Mouse (Mus musculus) CH12.LX (cell line): ENCODE measurements at regions not wholly inside any gene's neighbourhood (a gene's known extent, or its start where the extent isn't known, plus 50 kb on each side); places are given as distances from the start of the nearest gene placed in this dataset.

ENCODE experiments used
- DNase-seq: peaks from one replicate; pipeline ENCODE4 v3.0.0-alpha.2; 2013; ENCODE audit errors: extremely low read depth
- H3K27ac ChIP-seq: 2 replicates; pipeline ENCODE4 v1.5.1; 2012; ENCODE audit warnings: low read depth, mild to moderate bottlenecking, control low read depth, moderate library complexity; ENCODE audit not compliant: insufficient read depth
- H3K27me3 ChIP-seq: replicated peaks from 2 replicates; pipeline ENCODE3; 2012; ENCODE audit warnings: inconsistent platforms
- H3K36me3 ChIP-seq, 2 experiments: replicated peaks in 1 of 2; 2 replicates each; pipeline versions ENCODE3 to v1.6.1; 2012; ENCODE audit warnings: inconsistent platforms in 1 of 2, low read length in 1 of 2, mild to moderate bottlenecking in 1 of 2, mixed read lengths in 1 of 2, moderate library complexity in 1 of 2; ENCODE audit not compliant: control insufficient read depth in 1 of 2, insufficient read depth in 1 of 2
- H3K4me1 ChIP-seq, 2 experiments: 2 replicates each; pipeline ENCODE4 v1.6.1; 2012; ENCODE audit warnings: inconsistent platforms in 1 of 2, moderate library complexity in 1 of 2; ENCODE audit not compliant: insufficient read depth in 2 of 2, control insufficient read depth in 1 of 2
- H3K4me2 ChIP-seq: 2 replicates; pipeline ENCODE4 v1.6.1; 2012; ENCODE audit warnings: low read depth, mild to moderate bottlenecking, control low read depth; ENCODE audit not compliant: poor library complexity, insufficient read depth, severe bottlenecking
- H3K4me3 ChIP-seq, 3 experiments: fragments of 150-350 bp in 1 of 3; sonication (generic) in 1 of 3; replicated peaks in 1 of 3; 2 replicates each; pipeline versions ENCODE3 to v1.5.1; 2011 to 2012; ENCODE audit warnings: low read depth in 2 of 3, low read length in 2 of 3, mild to moderate bottlenecking in 2 of 3, moderate library complexity in 2 of 3, control low read depth in 1 of 3, improper control_type of control experiment in 1 of 3, inconsistent platforms in 1 of 3, mixed read lengths in 1 of 3; ENCODE audit not compliant: poor library complexity in 1 of 3
- H3K79me2 ChIP-seq: replicated peaks from 2 replicates; pipeline ENCODE4 v1.6.1; 2012; ENCODE audit warnings: mild to moderate bottlenecking, moderate library complexity; ENCODE audit not compliant: control insufficient read depth, poor library complexity, insufficient read depth, severe bottlenecking; ENCODE audit errors: extremely low read depth
- H3K9ac ChIP-seq: 2 replicates; pipeline ENCODE4 v1.6.1; 2012; ENCODE audit warnings: low read depth, mild to moderate bottlenecking, control low read depth, moderate library complexity; ENCODE audit not compliant: insufficient read depth
- H3K9me3 ChIP-seq: replicated peaks from 2 replicates; pipeline ENCODE3; 2012; ENCODE audit warnings: low read length, inconsistent platforms, mixed read lengths
- BHLHE40 ChIP-seq: IDR thresholded peaks from 2 replicates; pipeline ENCODE4 v1.6.1; 2011; ENCODE audit warnings: mild to moderate bottlenecking, low read depth, low read length, improper control_type of control experiment
- CHD2 ChIP-seq: IDR thresholded peaks from 2 replicates; pipeline ENCODE4 v1.6.1; 2011; ENCODE audit warnings: low read length, improper control_type of control experiment
- CTCF ChIP-seq, 2 experiments: IDR thresholded peaks in 1 of 2; conservative IDR thresholded peaks in 1 of 2; 2 replicates each; pipeline ENCODE4 v1.5.1; 2011 to 2012; ENCODE audit warnings: low read depth in 2 of 2, low read length in 2 of 2, improper control_type of control experiment in 1 of 2, inconsistent platforms in 1 of 2, mild to moderate bottlenecking in 1 of 2, moderate library complexity in 1 of 2
- E2F4 ChIP-seq: IDR thresholded peaks from 2 replicates; pipeline ENCODE4 v1.6.1; 2011; ENCODE audit warnings: low read depth, low read length, improper control_type of control experiment; ENCODE audit not compliant: insufficient replicate concordance
- EP300 ChIP-seq: IDR thresholded peaks from 2 replicates; pipeline ENCODE4 v1.6.1; 2011; ENCODE audit warnings: low read length, improper control_type of control experiment
- ETS1 ChIP-seq: conservative IDR thresholded peaks from 2 replicates; pipeline ENCODE4 v1.6.1; 2012; ENCODE audit warnings: low read depth, mild to moderate bottlenecking, inconsistent platforms, low read length, improper control_type of control experiment, moderate library complexity
- GABPA ChIP-seq: IDR thresholded peaks from 2 replicates; pipeline ENCODE4 v1.6.1; 2012; ENCODE audit warnings: low read depth, low read length, improper control_type of control experiment, inconsistent platforms; ENCODE audit not compliant: insufficient replicate concordance
- HCFC1 ChIP-seq: IDR thresholded peaks from 2 replicates; pipeline ENCODE4 v1.6.1; 2012; ENCODE audit warnings: low read depth, mild to moderate bottlenecking, inconsistent platforms, low read length, improper control_type of control experiment
- JUN ChIP-seq: IDR thresholded peaks from 2 replicates; pipeline ENCODE4 v1.6.1; 2011; ENCODE audit warnings: low read depth, mild to moderate bottlenecking, low read length, improper control_type of control experiment, moderate library complexity; ENCODE audit not compliant: insufficient read depth
- JUND ChIP-seq: conservative IDR thresholded peaks from 2 replicates; pipeline ENCODE4 v1.6.1; 2011; ENCODE audit warnings: low read depth, low read length, improper control_type of control experiment
- KAT2A ChIP-seq: IDR thresholded peaks from 2 replicates; pipeline ENCODE4 v1.6.1; 2012; ENCODE audit warnings: low read length, improper control_type of control experiment, inconsistent platforms; ENCODE audit not compliant: insufficient replicate concordance
- MAZ ChIP-seq: IDR thresholded peaks from 2 replicates; pipeline ENCODE4 v1.6.1; 2012; ENCODE audit warnings: low read depth, mild to moderate bottlenecking, inconsistent platforms, low read length, improper control_type of control experiment, moderate library complexity
- MEF2A ChIP-seq: IDR thresholded peaks from 2 replicates; pipeline ENCODE4 v1.6.1; 2014; ENCODE audit warnings: low read depth, mild to moderate bottlenecking, inconsistent platforms, low read length, improper control_type of control experiment, borderline replicate concordance
- NELFE ChIP-seq: IDR thresholded peaks from 2 replicates; pipeline ENCODE4 v1.6.1; 2011; ENCODE audit warnings: low read depth, low read length, improper control_type of control experiment
- NRF1 ChIP-seq: IDR thresholded peaks from 2 replicates; pipeline ENCODE4 v1.6.1; 2014; ENCODE audit warnings: low read depth, mild to moderate bottlenecking, inconsistent platforms, low read length, improper control_type of control experiment, moderate library complexity
- PAX5 ChIP-seq: IDR thresholded peaks from 2 replicates; pipeline ENCODE4 v1.6.1; 2012; ENCODE audit warnings: low read length, inconsistent platforms, mixed read lengths
- POLR2AphosphoS2 ChIP-seq: IDR thresholded peaks from 2 replicates; pipeline ENCODE4 v1.6.1; 2011; ENCODE audit warnings: low read depth, low read length, improper control_type of control experiment
- RAD21 ChIP-seq: IDR thresholded peaks from 2 replicates; pipeline ENCODE4 v1.6.1; 2011; ENCODE audit warnings: low read depth, mild to moderate bottlenecking, low read length, improper control_type of control experiment, moderate library complexity
- SMC3 ChIP-seq: IDR thresholded peaks from 2 replicates; pipeline ENCODE4 v1.6.1; 2011; ENCODE audit warnings: low read depth, low read length, improper control_type of control experiment
- TBP ChIP-seq: conservative IDR thresholded peaks from 2 replicates; pipeline ENCODE4 v1.6.1; 2011; ENCODE audit warnings: low read depth, low read length, improper control_type of control experiment
- TCF12 ChIP-seq: IDR thresholded peaks from 2 replicates; pipeline ENCODE4 v1.6.1; 2014; ENCODE audit warnings: low read depth, mild to moderate bottlenecking, inconsistent platforms, low read length, improper control_type of control experiment
- UBTF ChIP-seq: IDR thresholded peaks from 2 replicates; pipeline ENCODE4 v1.6.1; 2012; ENCODE audit warnings: low read depth, mild to moderate bottlenecking, inconsistent platforms, low read length, improper control_type of control experiment, moderate library complexity
- ZC3H11A ChIP-seq: IDR thresholded peaks from 2 replicates; pipeline ENCODE4 v1.6.1; 2012; ENCODE audit warnings: low read depth, mild to moderate bottlenecking, inconsistent platforms, low read length, improper control_type of control experiment
- ZKSCAN1 ChIP-seq: IDR thresholded peaks from 2 replicates; pipeline ENCODE4 v1.6.1; 2012; ENCODE audit warnings: low read depth, inconsistent platforms, low read length, improper control_type of control experiment, borderline replicate concordance
- ZMIZ1 ChIP-seq: IDR thresholded peaks from 2 replicates; pipeline ENCODE4 v1.6.1; 2012; ENCODE audit warnings: low read depth, mild to moderate bottlenecking, inconsistent platforms, low read length, improper control_type of control experiment
- ZNF384 ChIP-seq: IDR thresholded peaks from 2 replicates; pipeline ENCODE4 v1.6.1; 2012; ENCODE audit warnings: low read depth, low read length, improper control_type of control experiment, inconsistent platforms
- dilution Hi-C: fragments of 300-500 bp; cut with MboI; formaldehyde crosslinking; loops from 2 replicates; pipeline ENCODE4 v1.14.3; 2020; ENCODE audit warnings: low sequenced_read_pairs; ENCODE audit not compliant: extremely low pct_unique_long_range_greater_than_20kb, extremely low pct_ligation_motif_present
- in situ Hi-C: fragments of 300-500 bp; cut with MboI; formaldehyde crosslinking; loops from 3 replicates; pipeline ENCODE4 v1.14.3; 2019; ENCODE audit warnings: low sequenced_read_pairs, low pct_ligation_motif_present, low pct_unique_long_range_greater_than_20kb, mixed read lengths

DNA sequence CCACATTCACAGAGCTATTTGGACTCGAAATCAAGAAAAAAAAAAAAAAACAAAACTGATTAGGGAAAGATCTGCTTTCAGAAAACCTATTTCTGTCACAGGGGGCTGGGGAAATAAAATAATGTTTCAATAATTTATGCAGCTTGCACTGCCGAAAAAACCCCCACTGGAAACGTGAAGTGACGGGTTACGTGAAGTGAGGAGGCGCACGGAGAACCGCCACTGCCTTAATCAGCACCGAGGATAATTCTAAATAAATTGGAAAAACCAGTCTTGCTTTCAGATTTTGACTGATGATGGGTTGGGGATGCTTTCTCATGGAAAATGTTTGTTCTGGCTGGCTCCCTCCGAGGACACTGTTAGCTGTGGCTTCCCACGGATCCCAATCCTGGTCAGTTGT lies 129.5 kb downstream of the Vrk1 start:
- Histone ChIP-seq H3K36me3 (no peaks in the 10 kb centered on the region), H3K9me3 (peaks cover 77% of the 10 kb centered on the region), H3K27me3 (no peaks in the 10 kb centered on the region), H3K27ac (no peak overlapping the region), H3K4me2 (no peak overlapping the region), H3K4me1 (no peaks in the 10 kb centered on the region), H3K79me2 (no peaks in the 10 kb centered on the region), H3K4me3 (no peak overlapping the region), H3K9ac (no peak overlapping the region)
- dilution Hi-C loops: no loop called here
- DNase-seq: no peak
- TF ChIP-seq NRF1 (no peak), ZC3H11A (no peak), JUN (no peak), GABPA (no peak), EP300 (no peak), CTCF (conservative IDR thresholded peaks at IDR 0.05 in 1 of 2, IDR thresholded peaks at IDR 0.05 in 1 of 2; ENCODE audit: low read depth in 2 of 2, low read length in 2 of 2) (no peak), ZMIZ1 (no peak), E2F4 (no peak), TCF12 (no peak)
- in situ Hi-C loops: no loop called here

DNA sequence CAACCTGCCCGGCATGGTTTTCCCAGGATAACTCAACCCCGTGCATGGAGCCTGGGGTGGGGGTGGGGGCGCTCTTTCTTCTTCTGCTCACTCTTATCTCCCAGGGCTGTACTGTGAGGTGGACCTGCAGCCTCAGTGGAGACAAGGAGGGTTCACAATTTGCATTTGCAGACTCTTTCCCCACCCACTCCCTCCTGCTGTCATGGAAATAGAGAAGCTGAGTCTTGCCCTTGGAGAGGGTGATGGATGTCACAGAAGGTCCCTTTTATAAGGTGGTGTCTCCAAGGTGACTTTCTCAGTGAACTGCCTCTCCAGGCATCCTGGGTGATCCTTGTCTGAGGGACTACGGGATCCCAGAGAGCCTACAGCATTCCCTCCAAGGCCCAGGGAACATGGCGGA lies 129.9 kb downstream of the Vrk1 start:
- no peak overlapping the region for H3K4me3 ChIP-seq
- no peak overlapping the region for H3K9ac ChIP-seq

More for the DNA sequence above, 129.9 kb downstream of the Vrk1 start:
- no peak overlapping the region for H3K27ac ChIP-seq
- in situ Hi-C loops: no loop called here
- no peak for DNase-seq
- dilution Hi-C loops: no loop called here
- H3K36me3 ChIP-seq: no peaks in the 10 kb centered on the region
- TF ChIP-seq JUND (no peak), HCFC1 (no peak), MEF2A (no peak), ZC3H11A (no peak), POLR2AphosphoS2 (no peak), CHD2 (no peak), GABPA (no peak), MAZ (no peak), KAT2A (no peak), ZKSCAN1 (no peak), ETS1 (no peak), PAX5 (no peak), ZNF384 (no peak), TBP (no peak), NELFE (no peak), UBTF (no peak), BHLHE40 (no peak), RAD21 (no peak), SMC3 (no peak)
- H3K9me3 ChIP-seq: peaks cover 77% of the 10 kb centered on the region
- H3K4me1 ChIP-seq: no peaks in the 10 kb centered on the region
- H3K4me2 ChIP-seq: no peak overlapping the region
- H3K79me2 ChIP-seq: no peaks in the 10 kb centered on the region
- H3K27me3 ChIP-seq: no peaks in the 10 kb centered on the region
